Mouse (Mus musculus): ENCODE measurements around the gene 4933412E24Rik.

The 4933412E24Rik gene

GRCm38 (mm10) chr15:60016513-60016912, at the start of gene 4933412E24Rik:
4933412E24Rik (minus strand) TSS chr15:60016613.
- DNase-seq (ENCODE audit: low spot score), result no peak

GRCm38 (mm10) chr15:60030728-60031127, 14.3 kb upstream of the 4933412E24Rik start:
- DNase-seq (ENCODE audit: low spot score), result no peak

- DNase-seq (ENCODE audit: low spot score), result no peak
Observed at GRCm38 (mm10) chr15:60021256-60021655, 4.8 kb upstream of the 4933412E24Rik start.

GRCm38 (mm10) chr15:60010199-60010598, 6.2 kb downstream of the 4933412E24Rik start:
- DNase-seq (ENCODE audit: low spot score), result no peak

GRCm38 (mm10) chr15:60009610-60010009, 6.8 kb downstream of the 4933412E24Rik start:
- DNase-seq (ENCODE audit: low spot score), result no peak

- DNase-seq (ENCODE audit: low spot score), result no peak
Observed at GRCm38 (mm10) chr15:59983777-59984176, 32.6 kb downstream of the 4933412E24Rik start.

- no peak for DNase-seq (ENCODE audit: low spot score)
Observed at GRCm38 (mm10) chr15:59975310-59975709, 41.1 kb downstream of the 4933412E24Rik start.

- DNase-seq (ENCODE audit: low spot score), result no peak
Observed at GRCm38 (mm10) chr15:59974584-59974983, 41.8 kb downstream of the 4933412E24Rik start.

- no peak for DNase-seq (ENCODE audit: low spot score)
Observed at GRCm38 (mm10) chr15:59973651-59974519, 42.5 kb downstream of the 4933412E24Rik start.

Data from urinary bladder, postnatal 10 days (tissue).